Mouse (Mus musculus): ENCODE data around the gene Ier3. TPM values are rescaled to one million over a fixed set of nuclear protein-coding genes. Genes with fewer than 3 reads are reported as not detected.
A peak's percentile ranks its signal among the peaks of the same experiment; 100 is the strongest.

The Ier3 gene
- polyA plus RNA-seq, 1 experiment from 2014 or later, result 205 TPM

DNA sequence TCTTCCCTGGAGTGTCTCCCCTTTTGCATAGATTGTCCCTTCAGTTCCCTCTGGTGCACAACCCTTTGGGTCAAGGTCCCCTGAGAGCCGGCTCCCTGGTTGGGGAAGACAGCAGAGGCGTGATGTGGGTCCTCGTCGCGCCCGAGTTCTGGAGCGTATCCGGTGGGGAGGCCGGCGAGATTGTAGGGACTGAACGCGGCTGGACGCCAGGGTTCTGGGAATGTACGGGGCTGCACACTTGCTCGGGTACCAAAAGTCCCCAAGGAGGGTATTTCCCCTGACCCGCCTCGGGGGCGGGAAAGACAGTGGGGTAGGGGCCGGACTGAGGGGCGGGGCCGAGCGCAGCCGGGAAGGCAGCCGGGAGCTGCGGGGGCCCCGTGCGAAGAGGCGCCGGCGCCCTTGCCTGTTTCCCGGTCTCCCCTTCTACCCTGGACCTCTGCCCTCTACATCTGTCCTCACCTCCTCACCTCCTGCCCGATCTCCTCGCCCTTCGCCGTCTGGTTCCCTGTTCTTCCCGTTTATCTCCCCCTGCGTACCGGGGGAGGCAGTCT lies 44.9 kb downstream of the Ier3 start:
- Histone ChIP-seq H3K27ac (ENCODE audit: low read length) (peak overlapping the region; percentile 90), H3K9ac (replicated peaks; ENCODE audit: low read depth) (peak overlapping the region; percentile 68), H3K4me1 (ENCODE audit: insufficient read depth, low read depth, low read length) (peaks cover 2% of the 10 kb centered on the region; the same call in 1 of the 2 replicates), H3K27me3 (replicated peaks; ENCODE audit: insufficient read depth, low read length) (no peaks in the 10 kb centered on the region), H3K9me3 (ENCODE audit: low read length) (no peaks in the 10 kb centered on the region), H3K4me3 (ENCODE audit: low read depth, low read length) (peak overlapping the region; percentile 51), H3K36me3 (ENCODE audit: insufficient read depth, low read length) (no peaks in the 10 kb centered on the region), H3K4me2 (replicated peaks; ENCODE audit: low read depth, low read length) (peak overlapping the region; percentile 88)
- peak; percentile 68 for DNase-seq (ENCODE audit: low spot score)
- ATAC-seq, result peak; percentile 18
- TF ChIP-seq CTCF (IDR thresholded peaks at IDR 0.05) (no peak), EP300 (IDR thresholded peaks at IDR 0.05) (peak; percentile 27; the same call in 1 of the 2 replicates)
- under 1% methylated on average over 20 of the region's 38 CpGs for WGBS

- 7% methylated on average over 26 of the region's 26 CpGs for WGBS
- DNase-seq (ENCODE audit: low spot score) (peak; percentile 41), ATAC-seq (no peak)
- peaks cover 2% of the 10 kb centered on the region; the same call in 1 of the 2 replicates for H3K4me1 ChIP-seq (ENCODE audit: insufficient read depth, low read depth, low read length)
- H3K36me3 ChIP-seq (ENCODE audit: insufficient read depth, low read length), result no peaks in the 10 kb centered on the region
- H3K9ac ChIP-seq (replicated peaks; ENCODE audit: low read depth), result peak overlapping the region; percentile 68
- H3K27ac ChIP-seq (ENCODE audit: low read length), result peak overlapping the region; percentile 90
- peak overlapping the region; percentile 51 for H3K4me3 ChIP-seq (ENCODE audit: low read depth, low read length)
- TF ChIP-seq CTCF (IDR thresholded peaks at IDR 0.05), result peak; percentile 50
- TF ChIP-seq EP300 (IDR thresholded peaks at IDR 0.05), result no peak
- H3K4me2 ChIP-seq (replicated peaks; ENCODE audit: low read depth, low read length), result peak overlapping the region; percentile 88
- H3K27me3 ChIP-seq (replicated peaks; ENCODE audit: insufficient read depth, low read length), result no peaks in the 10 kb centered on the region
- no peaks in the 10 kb centered on the region for H3K9me3 ChIP-seq (ENCODE audit: low read length)
Measured at GRCm38 (mm10) chr17:35866911-35867890, 45.7 kb downstream of the Ier3 start.

DNA sequence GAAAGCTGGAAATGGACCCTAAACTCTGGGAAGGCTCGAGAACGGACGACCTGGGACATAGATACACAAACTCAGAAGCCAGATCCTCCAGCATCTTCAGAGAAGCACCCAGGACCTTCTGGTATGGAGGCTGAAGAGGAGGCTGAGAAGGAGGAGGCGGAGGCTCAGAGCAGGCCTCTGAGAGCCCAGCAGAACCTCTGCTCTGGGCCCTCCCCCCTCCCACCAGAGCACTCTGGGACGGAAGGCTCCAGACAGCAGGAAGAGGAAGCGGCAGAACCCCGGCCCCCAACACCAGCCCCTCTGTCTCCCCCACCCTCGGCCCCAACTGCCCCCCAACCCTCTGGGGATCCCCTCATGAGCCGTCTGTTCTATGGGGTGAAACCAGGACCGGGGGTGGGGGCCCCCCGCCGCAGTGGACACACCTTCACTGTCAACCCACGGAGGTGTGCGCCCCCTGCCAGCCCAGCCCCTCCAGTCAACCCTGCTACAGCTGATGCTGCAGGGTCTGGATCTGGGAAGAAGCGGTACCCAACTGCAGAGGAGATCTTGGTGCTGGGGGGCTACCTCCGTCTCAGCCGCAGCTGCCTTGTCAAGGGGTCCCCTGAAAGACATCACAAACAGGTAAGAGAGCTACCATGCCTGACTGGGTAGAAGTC lies 46.8 kb downstream of the Ier3 start:
- no peak for ATAC-seq
- peak overlapping the region; percentile 51 for H3K4me3 ChIP-seq (ENCODE audit: low read depth, low read length)
- peak overlapping the region; percentile 68 for H3K9ac ChIP-seq (replicated peaks; ENCODE audit: low read depth)
- WGBS, result 21% methylated on average over 16 of the region's 17 CpGs
- peak; percentile 46 for DNase-seq (ENCODE audit: low spot score)
- H3K36me3 ChIP-seq (ENCODE audit: insufficient read depth, low read length), result no peaks in the 10 kb centered on the region
- H3K9me3 ChIP-seq (ENCODE audit: low read length), result no peaks in the 10 kb centered on the region
- no peak; the same call in 1 of the 2 replicates for TF ChIP-seq CTCF (IDR thresholded peaks at IDR 0.05)
- no peak for TF ChIP-seq EP300 (IDR thresholded peaks at IDR 0.05)
- peaks cover 2% of the 10 kb centered on the region; the same call in 1 of the 2 replicates for H3K4me1 ChIP-seq (ENCODE audit: insufficient read depth, low read depth, low read length)
- H3K27ac ChIP-seq (ENCODE audit: low read length), result peak overlapping the region; percentile 90
- peak overlapping the region; percentile 88 for H3K4me2 ChIP-seq (replicated peaks; ENCODE audit: low read depth, low read length)
- no peaks in the 10 kb centered on the region for H3K27me3 ChIP-seq (replicated peaks; ENCODE audit: insufficient read depth, low read length)

GRCm38 (mm10) chr17:35868961-35869345 lies 47.5 kb downstream of the Ier3 start:
- Histone ChIP-seq H3K4me3 (ENCODE audit: low read depth, low read length) (peak overlapping the region; percentile 51), H3K9me3 (ENCODE audit: low read length) (no peaks in the 10 kb centered on the region), H3K4me1 (ENCODE audit: insufficient read depth, low read depth, low read length) (peaks cover 5% of the 10 kb centered on the region), H3K27ac (ENCODE audit: low read length) (peak overlapping the region; percentile 90), H3K9ac (replicated peaks; ENCODE audit: low read depth) (peak overlapping the region; percentile 68), H3K27me3 (replicated peaks; ENCODE audit: insufficient read depth, low read length) (no peaks in the 10 kb centered on the region), H3K4me2 (replicated peaks; ENCODE audit: low read depth, low read length) (peak overlapping the region; percentile 88), H3K36me3 (ENCODE audit: insufficient read depth, low read length) (no peaks in the 10 kb centered on the region)
- ATAC-seq (no peak), DNase-seq (ENCODE audit: low spot score) (no peak)
- TF ChIP-seq CTCF (IDR thresholded peaks at IDR 0.05) (no peak), EP300 (IDR thresholded peaks at IDR 0.05) (no peak)
- WGBS, result 6% methylated on average over 7 of the region's 7 CpGs

DNA sequence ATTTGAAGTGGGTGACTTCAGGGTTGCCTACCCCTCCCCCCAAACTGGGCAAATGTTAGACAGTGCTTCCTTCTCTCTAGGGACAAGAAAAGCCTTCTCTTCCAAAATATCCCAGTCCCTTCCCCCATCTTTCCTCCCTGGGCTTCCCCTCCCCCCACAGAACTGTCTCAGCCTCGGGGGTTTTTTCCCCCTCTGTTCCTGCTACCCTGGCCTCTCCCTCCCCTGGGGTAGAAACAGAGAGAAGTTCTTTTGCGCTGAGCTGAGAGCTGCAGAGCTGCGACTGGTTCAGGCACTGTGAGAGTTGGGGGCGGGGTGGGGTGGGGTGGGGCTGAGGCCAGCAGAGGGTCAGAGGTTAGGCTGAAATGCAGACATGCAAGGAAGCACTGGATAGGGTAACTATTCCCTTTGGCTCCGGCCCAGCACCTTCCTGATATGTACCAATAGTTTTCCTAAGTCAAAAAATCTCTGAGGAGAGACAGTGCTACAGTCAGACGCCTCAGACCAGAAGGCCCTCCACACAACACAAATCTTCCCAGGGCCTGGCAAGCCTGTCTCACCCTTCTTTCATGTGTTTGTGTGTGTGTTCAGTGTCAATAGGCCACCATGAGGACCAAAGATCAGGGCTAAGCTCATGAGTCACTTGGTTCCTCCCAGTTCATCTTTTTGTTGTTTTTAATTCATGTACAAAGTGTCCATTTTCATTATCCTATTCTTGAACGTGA lies 48.0 kb downstream of the Ier3 start:
- WGBS, result under 1% methylated on average over 7 of the region's 7 CpGs
- Histone ChIP-seq H3K36me3 (ENCODE audit: insufficient read depth, low read length) (no peaks in the 10 kb centered on the region), H3K27me3 (replicated peaks; ENCODE audit: insufficient read depth, low read length) (no peaks in the 10 kb centered on the region), H3K4me1 (ENCODE audit: insufficient read depth, low read depth, low read length) (peaks cover 5% of the 10 kb centered on the region), H3K9ac (replicated peaks; ENCODE audit: low read depth) (peak overlapping the region; percentile 68), H3K27ac (ENCODE audit: low read length) (peak overlapping the region; percentile 90), H3K4me3 (ENCODE audit: low read depth, low read length) (peak overlapping the region; percentile 51), H3K9me3 (ENCODE audit: low read length) (no peaks in the 10 kb centered on the region), H3K4me2 (replicated peaks; ENCODE audit: low read depth, low read length) (peak overlapping the region; percentile 88)
- DNase-seq (ENCODE audit: low spot score) (peak; percentile 76), ATAC-seq (peak; percentile 21)
- TF ChIP-seq EP300 (IDR thresholded peaks at IDR 0.05) (peak; percentile 9; the same call in 1 of the 2 replicates), CTCF (IDR thresholded peaks at IDR 0.05) (no peak)

All from lung, postnatal 0 days (tissue).